Comparison of ENCODE assay signal across 7 mouse cellular contexts in genomic region chr12:87387171-87388121, GRCm38 (mm10). TPM values are rescaled to one million over a fixed set of nuclear protein-coding genes. Genes with fewer than 3 reads are reported as not detected.
A peak's percentile ranks its signal among the peaks of the same experiment; 100 is the strongest.
DNase-seq lines count a peak whose midpoint lies in the region; ATAC-seq and TF ChIP-seq lines count a peak whose summit lies in the region.

No protein-coding gene starts in this region.

- no peaks in the 10 kb centered on the region for H3K36me3 ChIP-seq in forebrain, postnatal 0 days (ENCODE audit: insufficient read depth)
- H3K36me3 ChIP-seq in hindbrain, embryonic 13.5 days, result no peaks in the 10 kb centered on the region
- no peaks in the 10 kb centered on the region for H3K36me3 ChIP-seq in midbrain, embryonic 11.5 days (ENCODE audit: control insufficient read depth, insufficient read depth, low read length)
- no peaks in the 10 kb centered on the region for H3K36me3 ChIP-seq in stomach, postnatal 0 days (ENCODE audit: control insufficient read depth, insufficient read depth, low read length)

- TF ChIP-seq EP300 in stomach, postnatal 0 days (optimal IDR thresholded peaks at IDR 0.05), result no peak

- H3K9me3 ChIP-seq in forebrain, postnatal 0 days (ENCODE audit: low read length), result no peaks in the 10 kb centered on the region
- H3K9me3 ChIP-seq in hindbrain, embryonic 13.5 days, result no peaks in the 10 kb centered on the region
- H3K9me3 ChIP-seq in midbrain, embryonic 11.5 days (ENCODE audit: control insufficient read depth, low read length), result no peaks in the 10 kb centered on the region
- no peaks in the 10 kb centered on the region for H3K9me3 ChIP-seq in stomach, postnatal 0 days (ENCODE audit: control insufficient read depth, low read length)

- WGBS in forebrain, postnatal 0 days, result 2% methylated on average over 53 of the region's 65 CpGs
- 2% methylated on average over 40 of the region's 65 CpGs for WGBS in hindbrain, embryonic 13.5 days
- 1% methylated on average over 64 of the region's 65 CpGs for WGBS in midbrain, embryonic 11.5 days
- under 1% methylated on average over 37 of the region's 65 CpGs for WGBS in stomach, postnatal 0 days

- DNase-seq in MN1 (ENCODE audit: low spot score), result peak; percentile 43
- peak; percentile 13 for DNase-seq in c-Kit-negative CD71-positive TER-119-positive erythroid progenitor cells, embryonic 14.5 days (ENCODE audit: low read depth, low spot score)
- DNase-seq in forebrain, postnatal 0 days, result peak; percentile 24
- peak; percentile 31 for DNase-seq in left cerebral cortex, postnatal 4 days
- DNase-seq in midbrain, embryonic 11.5 days (ENCODE audit: low spot score, missing footprints), result peak; percentile 92
- peak; percentile 46 for DNase-seq in stomach, postnatal 0 days (ENCODE audit: low spot score)

- TF ChIP-seq CTCF in forebrain, postnatal 0 days (IDR thresholded peaks at IDR 0.05; ENCODE audit: low read depth), result no peak
- no peak for TF ChIP-seq CTCF in stomach, postnatal 0 days (IDR thresholded peaks at IDR 0.05; ENCODE audit: low read depth)

- intact Hi-C loops in left cerebral cortex, postnatal 4 days (cut with DNase I), result no loop called here

- ATAC-seq in forebrain, postnatal 0 days, result peak; percentile 2
- peak; percentile 67 for ATAC-seq in hindbrain, embryonic 13.5 days (ENCODE audit: low FRiP score)
- peak; percentile 56 for ATAC-seq in midbrain, embryonic 11.5 days (ENCODE audit: low FRiP score)
- peak; percentile 32 for ATAC-seq in stomach, postnatal 0 days (ENCODE audit: low FRiP score, low TSS enrichment)

- H3K4me2 ChIP-seq in forebrain, postnatal 0 days (ENCODE audit: low read depth), result peak overlapping the region; percentile 96
- H3K4me2 ChIP-seq in hindbrain, embryonic 13.5 days, result peak overlapping the region; percentile 97
- H3K4me2 ChIP-seq in midbrain, embryonic 11.5 days, result peak overlapping the region; percentile 100
- H3K4me2 ChIP-seq in stomach, postnatal 0 days (replicated peaks; ENCODE audit: low read depth), result peak overlapping the region; percentile 94

- H3K27me3 ChIP-seq in forebrain, postnatal 0 days (ENCODE audit: insufficient read depth, low read length), result no peaks in the 10 kb centered on the region
- H3K27me3 ChIP-seq in hindbrain, embryonic 13.5 days, result no peaks in the 10 kb centered on the region
- no peaks in the 10 kb centered on the region for H3K27me3 ChIP-seq in midbrain, embryonic 11.5 days (ENCODE audit: control insufficient read depth, insufficient read depth, low read length)
- no peaks in the 10 kb centered on the region for H3K27me3 ChIP-seq in stomach, postnatal 0 days (ENCODE audit: control insufficient read depth, insufficient read depth, low read length)

- peak overlapping the region; percentile 85 for H3K9ac ChIP-seq in forebrain, postnatal 0 days
- H3K9ac ChIP-seq in hindbrain, embryonic 13.5 days, result peak overlapping the region; percentile 98
- peak overlapping the region; percentile 90 for H3K9ac ChIP-seq in midbrain, embryonic 11.5 days (ENCODE audit: low read length)
- peak overlapping the region; percentile 98 for H3K9ac ChIP-seq in stomach, postnatal 0 days (ENCODE audit: low read length)

- peak overlapping the region; percentile 82 for H3K27ac ChIP-seq in forebrain, postnatal 0 days (ENCODE audit: low read depth, low read length)
- H3K27ac ChIP-seq in hindbrain, embryonic 13.5 days, result peak overlapping the region; percentile 89
- peak overlapping the region; percentile 41 for H3K27ac ChIP-seq in midbrain, embryonic 11.5 days (ENCODE audit: low read depth, low read length)
- peak overlapping the region; percentile 98 for H3K27ac ChIP-seq in stomach, postnatal 0 days (replicated peaks)

- H3K4me1 ChIP-seq in forebrain, postnatal 0 days (ENCODE audit: insufficient read depth), result peaks cover 8% of the 10 kb centered on the region; the same call in 1 of the 2 replicates
- H3K4me1 ChIP-seq in hindbrain, embryonic 13.5 days (replicated peaks), result peaks cover 18% of the 10 kb centered on the region
- peaks cover 6% of the 10 kb centered on the region; the same call in 1 of the 2 replicates for H3K4me1 ChIP-seq in midbrain, embryonic 11.5 days (ENCODE audit: control insufficient read depth, insufficient read depth, low read length)
- no peaks in the 10 kb centered on the region; the same call in 1 of the 2 replicates for H3K4me1 ChIP-seq in stomach, postnatal 0 days (replicated peaks; ENCODE audit: control insufficient read depth, insufficient read depth)

- peak overlapping the region; percentile 97 for H3K4me3 ChIP-seq in forebrain, postnatal 0 days (ENCODE audit: low read depth, low read length)
- peak overlapping the region; percentile 97 for H3K4me3 ChIP-seq in hindbrain, embryonic 13.5 days
- H3K4me3 ChIP-seq in midbrain, embryonic 11.5 days (ENCODE audit: low read depth, low read length), result peak overlapping the region; percentile 98
- peak overlapping the region; percentile 99 for H3K4me3 ChIP-seq in stomach, postnatal 0 days (ENCODE audit: low read depth, low read length)

RNA-seq across cellular contexts. Expression of gene Sptlc2, which starts 0.7 kb away (rescaled TPM):
- 53.5 and 69.2 TPM in 2 replicates for total RNA-seq in forebrain, postnatal 0 days (2014; rRNA removed)
- polyA plus RNA-seq in forebrain, postnatal 0 days (2015; fragmentation: Nextera tagmentation; extraction: Ambion mirVana), result 73.1 and 84.9 TPM in 2 replicates
- polyA plus RNA-seq in hindbrain, embryonic 13.5 days (2015; fragmentation: Nextera tagmentation; extraction: Ambion mirVana), result 64.8 and 70.5 TPM in 2 replicates
- 10 to 100 TPM; 73.4 to 81.9 TPM for total RNA-seq in left cerebral cortex, postnatal 4 days (2021)
- polyA plus RNA-seq in midbrain, embryonic 11.5 days (2014; fragmentation: Nextera tagmentation; extraction: Ambion mirVana), result 56.1 and 61.8 TPM in 2 replicates
- polyA plus RNA-seq in stomach, postnatal 0 days (2015; fragmentation: Nextera tagmentation; extraction: Ambion mirVana), result 201 and 204 TPM in 2 replicates

RNA-seq across cellular contexts. Expression of gene Slirp, which starts 56.2 kb away (rescaled TPM):
- 63.9 and 86.4 TPM in 2 replicates for total RNA-seq in forebrain, postnatal 0 days (2014; rRNA removed)
- polyA plus RNA-seq in forebrain, postnatal 0 days (2015; fragmentation: Nextera tagmentation; extraction: Ambion mirVana), result 208 and 262 TPM in 2 replicates
- 283 and 290 TPM in 2 replicates for polyA plus RNA-seq in hindbrain, embryonic 13.5 days (2015; fragmentation: Nextera tagmentation; extraction: Ambion mirVana)
- total RNA-seq in left cerebral cortex, postnatal 4 days (2021), result 100 to 1,000 TPM in 1 of 2 experiments, 10 to 100 TPM in 1; 96.3 to 101 TPM
- 283 and 306 TPM in 2 replicates for polyA plus RNA-seq in midbrain, embryonic 11.5 days (2014; fragmentation: Nextera tagmentation; extraction: Ambion mirVana)
- 226 and 238 TPM in 2 replicates for polyA plus RNA-seq in stomach, postnatal 0 days (2015; fragmentation: Nextera tagmentation; extraction: Ambion mirVana)

RNA-seq across cellular contexts. Expression of gene Alkbh1, which starts 56.4 kb away (rescaled TPM):
- total RNA-seq in forebrain, postnatal 0 days (2014; rRNA removed), result 40.1 and 40.4 TPM in 2 replicates
- 18.0 and 28.6 TPM in 2 replicates for polyA plus RNA-seq in forebrain, postnatal 0 days (2015; fragmentation: Nextera tagmentation; extraction: Ambion mirVana)
- 45.5 and 48.2 TPM in 2 replicates for polyA plus RNA-seq in hindbrain, embryonic 13.5 days (2015; fragmentation: Nextera tagmentation; extraction: Ambion mirVana)
- 10 to 100 TPM; 25.8 to 28.4 TPM for total RNA-seq in left cerebral cortex, postnatal 4 days (2021)
- 37.6 TPM in 2 replicates for polyA plus RNA-seq in midbrain, embryonic 11.5 days (2014; fragmentation: Nextera tagmentation; extraction: Ambion mirVana)
- 21.7 and 21.8 TPM in 2 replicates for polyA plus RNA-seq in stomach, postnatal 0 days (2015; fragmentation: Nextera tagmentation; extraction: Ambion mirVana)

Comparison
In these comparisons a context has a peak if more than half of its experiments do, and no peak if none do; other contexts are left out.
1. Peak in every context shown above with its lines: DNase-seq, ATAC-seq, H3K4me3 ChIP-seq and H3K27ac ChIP-seq.
2. DNase-seq: peak in every context shown above with its lines; median percentile 92 in midbrain, embryonic 11.5 days; 46 in stomach, postnatal 0 days; 43 in MN1; 31 in left cerebral cortex, postnatal 4 days; 24 in forebrain, postnatal 0 days; 13 in c-Kit-negative CD71-positive TER-119-positive erythroid progenitor cells, embryonic 14.5 days.
3. ATAC-seq: peak in every context shown above with its lines; median percentile 67 in hindbrain, embryonic 13.5 days; 56 in midbrain, embryonic 11.5 days; 32 in stomach, postnatal 0 days; 2 in forebrain, postnatal 0 days.
4. H3K27ac ChIP-seq: peak in every context shown above with its lines; median percentile 98 in stomach, postnatal 0 days; 89 in hindbrain, embryonic 13.5 days; 82 in forebrain, postnatal 0 days; 41 in midbrain, embryonic 11.5 days.